32 mouse cellular contexts compared by ENCODE assay signal in the genomic region with DNA sequence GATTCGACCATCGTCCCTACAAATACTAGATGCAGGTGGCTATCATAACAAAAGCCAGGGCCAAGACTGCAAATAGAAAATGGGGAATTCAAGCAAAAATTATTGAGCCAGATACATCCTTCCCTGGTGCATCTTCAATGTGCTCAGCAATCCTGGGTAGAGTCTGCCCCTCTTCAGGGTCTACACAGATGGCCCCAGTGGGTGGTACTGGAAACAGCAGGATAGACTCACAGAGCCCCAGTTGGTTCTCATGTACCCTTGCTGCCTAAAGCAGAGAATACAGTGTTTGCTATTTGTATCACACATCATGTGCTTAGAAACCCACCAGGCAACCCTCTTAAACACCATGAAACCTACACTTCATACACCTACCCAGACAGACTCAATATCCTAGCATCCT.
DNase-seq lines count a peak whose midpoint lies in the region; ATAC-seq lines count a peak whose summit lies in the region.
"Had no signal": no experiment of that assay in that cellular context is flagged by ENCODE, and none has a peak within 500 bp of the region (broad histone marks: within the 10 kb centered on the region; RNA-seq: fewer than 3 reads in every experiment).

No protein-coding gene starts in this region.

- no peaks in the 10 kb centered on the region for H3K27me3 ChIP-seq in midbrain, embryonic 14.5 days (ENCODE audit: control insufficient read depth, insufficient read depth, low read length)
- H3K27me3 ChIP-seq in midbrain, embryonic 11.5 days (ENCODE audit: control insufficient read depth, insufficient read depth, low read length): no peaks in the 10 kb centered on the region
- no peaks in the 10 kb centered on the region for H3K27me3 ChIP-seq in hindbrain, embryonic 16.5 days (replicated peaks; ENCODE audit: control insufficient read depth, insufficient read depth, low read length)
- H3K27me3 ChIP-seq in neural tube, embryonic 14.5 days (ENCODE audit: control insufficient read depth, insufficient read depth, low read length): no peaks in the 10 kb centered on the region
- H3K27me3 ChIP-seq: CH12.LX; embryonic facial prominence, embryonic 12.5 days; forebrain, embryonic 13.5 days; heart, embryonic 12.5 days; liver, embryonic 15.5 days; lung, embryonic 15.5 days; megakaryocyte, embryonic 14.5 days; Patski had no signal

- WGBS in midbrain, embryonic 14.5 days: 87% methylated on average over 2 of the region's 2 CpGs
- WGBS in midbrain, embryonic 11.5 days: 80% methylated on average over 2 of the region's 2 CpGs
- 83% methylated on average over 2 of the region's 2 CpGs for WGBS in hindbrain, embryonic 16.5 days
- 82% methylated on average over 2 of the region's 2 CpGs for WGBS in neural tube, embryonic 14.5 days

- H3K9ac ChIP-seq in midbrain, embryonic 14.5 days (replicated peaks; ENCODE audit: low read length): no peak overlapping the region
- H3K9ac ChIP-seq in midbrain, embryonic 11.5 days (ENCODE audit: low read length): no peak overlapping the region
- H3K9ac ChIP-seq in hindbrain, embryonic 16.5 days (ENCODE audit: low read depth, low read length): no peak overlapping the region
- H3K9ac ChIP-seq in neural tube, embryonic 14.5 days (replicated peaks; ENCODE audit: low read depth, low read length): no peak overlapping the region
- H3K9ac ChIP-seq: embryonic facial prominence, embryonic 12.5 days; forebrain, embryonic 13.5 days; heart, embryonic 12.5 days; liver, embryonic 15.5 days; lung, embryonic 15.5 days had no signal

- peak overlapping the region; percentile 65; the same call in 1 of the 2 replicates for H3K27ac ChIP-seq in midbrain, embryonic 14.5 days (replicated peaks; ENCODE audit: low read depth, low read length)
- no peak overlapping the region for H3K27ac ChIP-seq in midbrain, embryonic 11.5 days (ENCODE audit: low read depth, low read length)
- H3K27ac ChIP-seq in hindbrain, embryonic 16.5 days (ENCODE audit: low read depth, low read length): peak overlapping the region; percentile 68
- peak overlapping the region; percentile 72 for H3K27ac ChIP-seq in neural tube, embryonic 14.5 days (ENCODE audit: low read depth, low read length)
- H3K27ac ChIP-seq: embryonic facial prominence, embryonic 12.5 days; forebrain, embryonic 13.5 days; kidney, postnatal 0 days; left cerebral cortex, adult 2 months; limb, embryonic 10.5 days; liver, embryonic 15.5 days; lung, embryonic 15.5 days had no signal

- no peak overlapping the region for H3K4me3 ChIP-seq in midbrain, embryonic 14.5 days (replicated peaks; ENCODE audit: low read depth, low read length)
- no peak overlapping the region for H3K4me3 ChIP-seq in midbrain, embryonic 11.5 days (ENCODE audit: low read depth, low read length)
- no peak overlapping the region for H3K4me3 ChIP-seq in hindbrain, embryonic 16.5 days (ENCODE audit: low read length)
- no peak overlapping the region for H3K4me3 ChIP-seq in neural tube, embryonic 14.5 days (ENCODE audit: low read depth, low read length)
- H3K4me3 ChIP-seq: embryonic facial prominence, embryonic 12.5 days; forebrain, embryonic 13.5 days; heart, embryonic 12.5 days; left cerebral cortex, adult 2 months; limb, embryonic 10.5 days; liver, embryonic 15.5 days; lung, embryonic 15.5 days; megakaryocyte, embryonic 14.5 days; myocyte had no signal

- ATAC-seq in midbrain, embryonic 14.5 days (ENCODE audit: low FRiP score, low TSS enrichment): no peak
- ATAC-seq in midbrain, embryonic 11.5 days (ENCODE audit: low FRiP score): no peak
- ATAC-seq in hindbrain, embryonic 16.5 days: 0 out of 2 replicates have a peak, but pooled peaks have one; percentile 9
- ATAC-seq in neural tube, embryonic 14.5 days (ENCODE audit: low read depth): peak; percentile 31; the same call in 1 of the 2 replicates
- ATAC-seq: Patski had no signal

- no peaks in the 10 kb centered on the region for H3K36me3 ChIP-seq in midbrain, embryonic 14.5 days (ENCODE audit: control insufficient read depth, insufficient read depth, low read length)
- no peaks in the 10 kb centered on the region for H3K36me3 ChIP-seq in midbrain, embryonic 11.5 days (ENCODE audit: control insufficient read depth, insufficient read depth, low read length)
- no peaks in the 10 kb centered on the region for H3K36me3 ChIP-seq in hindbrain, embryonic 16.5 days (ENCODE audit: control insufficient read depth, insufficient read depth, low read length)
- no peaks in the 10 kb centered on the region for H3K36me3 ChIP-seq in neural tube, embryonic 14.5 days (ENCODE audit: control insufficient read depth, insufficient read depth, low read length)
- H3K36me3 ChIP-seq: embryonic facial prominence, embryonic 12.5 days; G1E; heart, embryonic 12.5 days; limb, embryonic 10.5 days; liver, embryonic 15.5 days; lung, embryonic 15.5 days had no signal

- DNase-seq in heart, adult 11 months: peak; percentile 19
- no peak for DNase-seq in heart, postnatal 4 days
- no peak for DNase-seq in midbrain, embryonic 14.5 days
- DNase-seq in midbrain, embryonic 11.5 days (ENCODE audit: low spot score, missing footprints): no peak
- DNase-seq in layer of hippocampus, adult 18-20 months (ENCODE audit: low spot score in 2 of 2): no peak
- no peak for DNase-seq in kidney, postnatal 14 days
- DNase-seq: adrenal gland, postnatal 36 days; B cell, adult 2 months; cerebellum, postnatal 25 days; gastrocnemius, postnatal 14 days; heart, adult 18-20 months; heart, postnatal 10 days; kidney, adult 11 months; liver; lung, postnatal 36 days; right cerebral cortex, postnatal 14 days; spleen, adult 18-20 months had no signal

- H3K9me3 ChIP-seq in midbrain, embryonic 14.5 days (ENCODE audit: control insufficient read depth, low read length): no peaks in the 10 kb centered on the region
- no peaks in the 10 kb centered on the region for H3K9me3 ChIP-seq in midbrain, embryonic 11.5 days (ENCODE audit: control insufficient read depth, low read length)
- H3K9me3 ChIP-seq in hindbrain, embryonic 16.5 days (ENCODE audit: control insufficient read depth, low read length): no peaks in the 10 kb centered on the region
- H3K9me3 ChIP-seq in neural tube, embryonic 14.5 days (ENCODE audit: control insufficient read depth, low read length): no peaks in the 10 kb centered on the region
- H3K9me3 ChIP-seq: embryonic facial prominence, embryonic 12.5 days; forebrain, embryonic 13.5 days; G1E; heart, embryonic 12.5 days; limb, embryonic 10.5 days; liver, embryonic 15.5 days; lung, embryonic 15.5 days; megakaryocyte, embryonic 14.5 days had no signal

- H3K4me2 ChIP-seq in midbrain, embryonic 14.5 days (ENCODE audit: low read length): no peak overlapping the region
- H3K4me2 ChIP-seq in midbrain, embryonic 11.5 days: no peak overlapping the region
- no peak overlapping the region for H3K4me2 ChIP-seq in hindbrain, embryonic 16.5 days (ENCODE audit: low read length)
- no peak overlapping the region for H3K4me2 ChIP-seq in neural tube, embryonic 14.5 days (ENCODE audit: low read depth, low read length)
- H3K4me2 ChIP-seq: embryonic facial prominence, embryonic 12.5 days; forebrain, embryonic 13.5 days; heart, embryonic 12.5 days; liver, embryonic 15.5 days; lung, embryonic 15.5 days had no signal

- 0 out of 2 replicates have a peak, but pooled peaks cover 6% of the 10 kb centered on the region for H3K4me1 ChIP-seq in midbrain, embryonic 14.5 days (ENCODE audit: control insufficient read depth, insufficient read depth, low read length)
- no peaks in the 10 kb centered on the region for H3K4me1 ChIP-seq in midbrain, embryonic 11.5 days (ENCODE audit: control insufficient read depth, insufficient read depth, low read length)
- peaks cover 6% of the 10 kb centered on the region for H3K4me1 ChIP-seq in hindbrain, embryonic 16.5 days (ENCODE audit: control insufficient read depth, insufficient read depth, low read depth, low read length)
- H3K4me1 ChIP-seq in neural tube, embryonic 14.5 days (ENCODE audit: control insufficient read depth, insufficient read depth, low read length): peaks cover 5% of the 10 kb centered on the region; the same call in 1 of the 2 replicates
- H3K4me1 ChIP-seq: embryonic facial prominence, embryonic 12.5 days; forebrain, embryonic 13.5 days; limb, embryonic 10.5 days; liver, embryonic 15.5 days; lung, embryonic 15.5 days; megakaryocyte, embryonic 14.5 days had no signal

Comparison
In these comparisons a context has a peak if more than half of its experiments do, and no peak if none do; other contexts are left out.
1. ATAC-seq: peak in hindbrain, embryonic 16.5 days (single experiment) and neural tube, embryonic 14.5 days (single experiment); none in midbrain, embryonic 14.5 days (single experiment) and midbrain, embryonic 11.5 days (single experiment).